Mouse (Mus musculus): Measurements from ENCODE around the gene Dcun1d2. TPM values are rescaled to one million over a fixed set of nuclear protein-coding genes. Genes with fewer than 3 reads are reported as not detected.

Gene Dcun1d2
- total and polyA plus RNA-seq, 3 experiments: 13.2 to 14.9 (median 14.7) TPM

DNA sequence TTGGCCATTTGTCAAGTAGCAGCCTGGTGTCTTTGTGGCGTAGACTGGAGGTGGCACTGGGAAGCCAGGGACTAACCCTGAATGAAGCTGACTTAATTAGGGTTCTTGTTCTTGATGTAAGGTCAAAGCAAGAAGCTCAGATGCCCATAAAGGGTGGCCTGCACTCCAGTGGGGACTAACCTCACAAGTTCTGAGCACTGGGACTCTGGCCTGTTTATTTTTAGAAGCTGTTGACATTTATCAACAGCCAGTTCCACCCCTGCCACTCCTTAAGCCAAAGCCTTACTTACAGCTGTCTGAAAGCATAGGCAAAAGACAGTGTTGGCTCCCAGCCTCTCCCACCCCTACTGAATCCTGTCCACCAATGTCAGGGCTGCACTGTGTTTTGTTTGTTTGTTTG, 78.2 kb downstream of the Dcun1d2 start:
- peaks cover 17 to 34% of the 10 kb centered on the region in 2 experiments for H3K4me1 ChIP-seq (ENCODE audit: control insufficient read depth in 1 of 2, insufficient read depth in 2 of 2)
- TF ChIP-seq CTCF (conservative IDR thresholded peaks at IDR 0.05 in 1 of 2, IDR thresholded peaks at IDR 0.05 in 1 of 2; ENCODE audit: low read depth in 2 of 2, low read length in 2 of 2): no peak
- no peak for TF ChIP-seq E2F4 (IDR thresholded peaks at IDR 0.05; ENCODE audit: insufficient replicate concordance, low read depth, low read length)
- TF ChIP-seq JUND (conservative IDR thresholded peaks at IDR 0.05; ENCODE audit: low read depth, low read length): no peak
- TF ChIP-seq CHD1 (IDR thresholded peaks at IDR 0.05; ENCODE audit: low read depth, low read length): no peak
- no peak for TF ChIP-seq JUN (IDR thresholded peaks at IDR 0.05; ENCODE audit: insufficient read depth, low read depth, low read length)
- TF ChIP-seq MXI1 (IDR thresholded peaks at IDR 0.05; ENCODE audit: low read depth, low read length): no peak

DNA sequence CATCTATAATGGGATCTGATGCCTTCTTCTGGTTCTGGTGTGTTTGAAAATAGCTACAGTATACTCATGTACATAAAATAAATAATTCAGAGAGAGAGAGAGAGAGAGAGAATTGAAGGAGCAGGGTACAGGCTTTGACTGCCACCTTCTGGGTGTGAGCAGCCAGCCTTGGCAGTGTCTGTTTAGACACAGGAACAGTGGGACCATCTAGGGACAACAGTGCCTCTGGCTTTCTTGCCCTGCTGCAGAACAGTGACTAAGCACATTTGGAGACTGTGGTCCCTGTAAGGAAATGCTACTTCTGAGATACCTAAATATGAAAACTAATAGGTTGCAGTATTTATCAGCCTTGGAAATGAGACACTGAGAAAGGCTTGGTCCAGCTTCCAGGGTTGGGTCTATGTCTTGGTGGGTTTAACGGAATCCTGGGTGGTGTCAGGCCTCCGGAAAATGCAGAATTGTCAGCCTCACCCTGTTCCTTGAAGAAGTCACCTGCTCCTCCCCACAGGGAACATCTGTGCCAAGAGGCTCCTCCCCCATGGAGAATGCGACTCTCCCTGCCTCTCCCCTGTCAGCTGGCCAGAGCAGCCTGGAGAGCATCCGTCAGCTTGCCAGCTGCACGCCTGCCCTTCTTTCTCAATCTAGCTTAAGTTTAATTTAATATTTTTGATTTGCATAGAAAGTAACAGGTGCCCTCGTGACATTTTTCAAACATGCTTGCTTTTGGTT, 79.1 kb downstream of the Dcun1d2 start:
- no peaks in the 10 kb centered on the region for H3K36me3 ChIP-seq (replicated peaks in 1 of 2; ENCODE audit: control insufficient read depth in 1 of 2, insufficient read depth in 1 of 2, low read length in 1 of 2)
- H3K9me3 ChIP-seq (replicated peaks; ENCODE audit: low read length): peaks cover 6% of the 10 kb centered on the region
- no peak overlapping the region for H3K4me2 ChIP-seq (ENCODE audit: insufficient read depth, low read depth, poor library complexity, severe bottlenecking)
- in situ Hi-C loops (cut with MboI; ENCODE audit: low pct_ligation_motif_present, low pct_unique_long_range_greater_than_20kb, low sequenced_read_pairs) (loop anchor here (25.0 kb wide), 1 partner anchor 221 kb away; no protein-coding TSS in a partner anchor), dilution Hi-C loops (cut with MboI; ENCODE audit: extremely low pct_ligation_motif_present, extremely low pct_unique_long_range_greater_than_20kb, low sequenced_read_pairs) (no loop called here)
- peaks cover 78% of the 10 kb centered on the region for H3K27me3 ChIP-seq (replicated peaks)
- no peak overlapping the region for H3K4me3 ChIP-seq (replicated peaks in 1 of 3; ENCODE audit: low read depth in 2 of 3, low read length in 2 of 3, poor library complexity in 1 of 3)
- TF ChIP-seq CTCF (conservative IDR thresholded peaks at IDR 0.05 in 1 of 2, IDR thresholded peaks at IDR 0.05 in 1 of 2; ENCODE audit: low read depth in 2 of 2, low read length in 2 of 2): peak in 1 of 2 experiments; percentile 53; a peak in 2 of 4 replicates
- TF ChIP-seq UBTF (IDR thresholded peaks at IDR 0.05; ENCODE audit: low read depth, low read length): no peak
- no peak for TF ChIP-seq USF2 (conservative IDR thresholded peaks at IDR 0.05; ENCODE audit: low read depth, low read length)
- TF ChIP-seq ZMIZ1 (IDR thresholded peaks at IDR 0.05; ENCODE audit: low read depth, low read length): no peak
- TF ChIP-seq SIN3A (IDR thresholded peaks at IDR 0.05; ENCODE audit: low read length): no peak
- TF ChIP-seq TCF12 (IDR thresholded peaks at IDR 0.05; ENCODE audit: low read depth, low read length): no peak
- TF ChIP-seq MYC (IDR thresholded peaks at IDR 0.05; ENCODE audit: low read depth, low read length): no peak
- TF ChIP-seq ZC3H11A (IDR thresholded peaks at IDR 0.05; ENCODE audit: low read depth, low read length): no peak
- TF ChIP-seq SMC3 (IDR thresholded peaks at IDR 0.05; ENCODE audit: low read depth, low read length): peak; percentile 32
- peak; percentile 48 for TF ChIP-seq RAD21 (IDR thresholded peaks at IDR 0.05; ENCODE audit: low read depth, low read length)
- TF ChIP-seq BHLHE40 (IDR thresholded peaks at IDR 0.05; ENCODE audit: low read depth, low read length): no peak
- TF ChIP-seq CHD1 (IDR thresholded peaks at IDR 0.05; ENCODE audit: low read depth, low read length): no peak
- TF ChIP-seq RCOR1 (conservative IDR thresholded peaks at IDR 0.05; ENCODE audit: low read depth, low read length): no peak
- TF ChIP-seq POLR2AphosphoS2 (IDR thresholded peaks at IDR 0.05; ENCODE audit: low read depth, low read length): no peak
- H3K27ac ChIP-seq (ENCODE audit: insufficient read depth, low read depth): no peak overlapping the region
- no peak overlapping the region for H3K9ac ChIP-seq (ENCODE audit: insufficient read depth, low read depth)
- DNase-seq (ENCODE audit: extremely low read depth): no peak
- H3K4me1 ChIP-seq (ENCODE audit: control insufficient read depth in 1 of 2, insufficient read depth in 2 of 2): peaks cover 10 to 25% of the 10 kb centered on the region in 2 experiments
- H3K79me2 ChIP-seq (replicated peaks; ENCODE audit: control insufficient read depth, extremely low read depth, insufficient read depth, poor library complexity, severe bottlenecking): no peaks in the 10 kb centered on the region

More for the DNA sequence above, 78.2 kb downstream of the Dcun1d2 start:
- Histone ChIP-seq H3K9ac (ENCODE audit: insufficient read depth, low read depth) (no peak overlapping the region), H3K27me3 (replicated peaks) (peaks cover 71% of the 10 kb centered on the region), H3K4me2 (ENCODE audit: insufficient read depth, low read depth, poor library complexity, severe bottlenecking) (no peak overlapping the region), H3K36me3 (replicated peaks in 1 of 2; ENCODE audit: control insufficient read depth in 1 of 2, insufficient read depth in 1 of 2, low read length in 1 of 2) (no peaks in the 10 kb centered on the region), H3K27ac (ENCODE audit: insufficient read depth, low read depth) (no peak overlapping the region), H3K4me3 (replicated peaks in 1 of 3; ENCODE audit: low read depth in 2 of 3, low read length in 2 of 3, poor library complexity in 1 of 3) (no peak overlapping the region), H3K79me2 (replicated peaks; ENCODE audit: control insufficient read depth, extremely low read depth, insufficient read depth, poor library complexity, severe bottlenecking) (no peaks in the 10 kb centered on the region), H3K9me3 (replicated peaks; ENCODE audit: low read length) (no peaks in the 10 kb centered on the region)
- dilution Hi-C loops (cut with MboI; ENCODE audit: extremely low pct_ligation_motif_present, extremely low pct_unique_long_range_greater_than_20kb, low sequenced_read_pairs) (no loop called here), in situ Hi-C loops (cut with MboI; ENCODE audit: low pct_ligation_motif_present, low pct_unique_long_range_greater_than_20kb, low sequenced_read_pairs) (loop anchor here (25.0 kb wide), 1 partner anchor 222 kb away; no protein-coding TSS in a partner anchor)
- DNase-seq (ENCODE audit: extremely low read depth): no peak
